Mouse (Mus musculus) forebrain, postnatal 0 days (tissue): ENCODE data around the gene Snapc4. TPM values are rescaled to one million over a fixed set of nuclear protein-coding genes. Genes with fewer than 3 reads are reported as not detected.

Experiments
- ATAC-seq: fragments of 200-750 bp; cut with Nextera tagmentation; 2 replicates; pipeline ENCODE4 v1.8.0; 2017; ENCODE audit warnings: mild to moderate bottlenecking, moderate library complexity
- DNase-seq: peaks from one replicate; pipeline ENCODE4 v3.0.0-alpha.2; 2015
- H3K27ac ChIP-seq: fragments of 300-500 bp; sonication (generic); 2 replicates; pipeline ENCODE4 v1.5.1; 2014; ENCODE audit warnings: low read depth, mild to moderate bottlenecking, antibody characterized with exemption, low read length, moderate library complexity, mixed read lengths
- H3K27me3 ChIP-seq: fragments of 300-500 bp; sonication (generic); 2 replicates; pipeline ENCODE4 v1.6.1; 2014; ENCODE audit warnings: mild to moderate bottlenecking, low read length, mixed read lengths; ENCODE audit not compliant: insufficient read depth
- H3K36me3 ChIP-seq: fragments of 300-500 bp; sonication (generic); 2 replicates; pipeline ENCODE4 v1.6.1; 2014; ENCODE audit warnings: mild to moderate bottlenecking, moderate library complexity; ENCODE audit not compliant: insufficient read depth
- H3K4me1 ChIP-seq: fragments of 300-500 bp; sonication (generic); 2 replicates; pipeline ENCODE4 v1.6.1; 2014; ENCODE audit warnings: antibody characterized with exemption; ENCODE audit not compliant: insufficient read depth
- H3K4me2 ChIP-seq: fragments of 300-500 bp; sonication (generic); 2 replicates; pipeline ENCODE4 v1.6.1; 2014; ENCODE audit warnings: low read depth, mild to moderate bottlenecking, moderate library complexity
- H3K4me3 ChIP-seq: fragments of 300-500 bp; sonication (generic); 2 replicates; pipeline ENCODE4 v1.5.1; 2014; ENCODE audit warnings: low read depth, low read length, mixed read lengths
- H3K9ac ChIP-seq: fragments of 300-500 bp; sonication (generic); 2 replicates; pipeline ENCODE4 v1.6.1; 2014; ENCODE audit warnings: mild to moderate bottlenecking
- H3K9me3 ChIP-seq: fragments of 300-500 bp; sonication (generic); 2 replicates; pipeline ENCODE4 v1.6.1; 2016; ENCODE audit warnings: low read length
- CTCF ChIP-seq: sonication (generic); IDR thresholded peaks from 2 replicates; pipeline ENCODE4 v1.5.1; 2016; ENCODE audit warnings: antibody characterized with exemption, control low read depth, low read depth
- WGBS: fragments of 180-500 bp; shearing (Covaris S2); extraction: QIAGEN DNeasy Blood & Tissue Kit; methylation state at CpG from one replicate; pipeline ENCODE4 v1.1.7; 2014; 5-methylcytosine and 5-hydroxymethylcytosine counted together
- polyA plus RNA-seq: library from polyadenylated mRNA; unstranded; fragments of >200 nt; fragmentation: Nextera tagmentation; extraction: Ambion mirVana; gene quantifications from 2 replicates; pipeline ENCODE4 v1.2.1, GENCODE M21; 2015
- total RNA-seq: library from RNA; depleted of rRNA; stranded (reverse); fragments of >200 nt; gene quantifications from 2 replicates; pipeline ENCODE4 v1.2.3, GENCODE M21; 2014; rRNA removed

The Snapc4 gene
- total and polyA plus RNA-seq, 2 experiments from 2014 or later = 19.1 to 56.7 TPM

GRCm38 (mm10) chr2:26315072-26315924 is 65.2 kb downstream of the Snapc4 start, which contains the start of gene Gpsm1:
TSS of gene Gpsm1 (plus strand) at chr2:26315515.
- ATAC-seq = peak; percentile 83
- TF ChIP-seq CTCF = peak; percentile 13; the same call in 1 of the 2 replicates
- Histone ChIP-seq H3K27ac (peak within 1 kb of the TSS; percentile 96), H3K4me2 (peak within 1 kb of the TSS; percentile 83), H3K9me3 (no peaks in the 10 kb centered on the region), H3K4me3 (peak within 1 kb of the TSS; percentile 89), H3K4me1 (peaks cover 28% of the 10 kb centered on the region), H3K36me3 (no peaks in the 10 kb centered on the region), H3K27me3 (no peaks in the 10 kb centered on the region), H3K9ac (peak within 1 kb of the TSS; percentile 98)
- WGBS = under 1% methylated on average over 65 of the region's 66 CpGs
- peak; percentile 89 for DNase-seq

DNA sequence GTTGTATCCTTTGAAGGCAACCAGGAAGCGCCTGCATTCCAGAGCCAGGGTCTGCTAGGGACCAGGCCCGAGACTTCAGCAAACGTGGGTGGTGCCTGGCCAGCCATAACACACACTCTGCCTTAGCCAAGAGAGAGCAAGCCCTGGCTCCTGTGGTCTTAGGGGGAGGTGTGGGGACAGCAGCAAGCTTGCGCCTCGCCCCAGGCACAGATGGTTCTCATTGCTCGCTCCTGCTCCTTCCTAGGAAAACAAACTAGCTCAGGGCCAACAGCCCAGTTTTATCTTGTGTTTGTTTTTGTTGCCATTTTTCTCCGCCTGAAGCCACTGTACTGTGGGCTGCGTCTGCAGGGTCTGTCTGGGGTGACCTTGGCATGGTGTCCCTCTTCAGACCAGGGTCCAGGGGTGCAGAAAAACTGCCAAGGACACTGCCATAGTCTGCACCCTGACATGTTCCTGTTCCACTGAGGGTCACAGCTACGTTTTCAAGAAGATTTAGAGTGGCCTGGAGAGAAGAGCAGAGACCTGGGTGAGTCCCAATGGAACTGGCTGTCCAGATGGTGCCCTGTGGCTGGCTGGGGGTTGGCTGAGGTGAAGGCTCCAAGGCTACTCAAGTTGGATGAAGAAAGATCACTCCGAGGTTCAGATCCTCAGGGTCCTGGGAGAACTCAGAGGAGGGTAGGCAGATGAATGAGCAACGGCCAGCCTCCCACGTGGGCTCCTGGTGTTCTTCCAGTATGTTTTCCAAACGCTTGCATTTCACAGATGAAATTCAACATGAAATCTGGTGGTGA is 66.0 kb downstream of the Snapc4 start:
- DNase-seq (no peak), ATAC-seq (no peak)
- Histone ChIP-seq H3K4me3 (peak overlapping the region; percentile 89), H3K4me2 (peak overlapping the region; percentile 83), H3K9me3 (no peaks in the 10 kb centered on the region), H3K9ac (peak overlapping the region; percentile 98), H3K36me3 (no peaks in the 10 kb centered on the region), H3K27me3 (no peaks in the 10 kb centered on the region), H3K27ac (peak overlapping the region; percentile 96), H3K4me1 (peaks cover 28% of the 10 kb centered on the region)
- no peak for TF ChIP-seq CTCF
- WGBS = 56% methylated on average over 13 of the region's 13 CpGs

GRCm38 (mm10) chr2:26313394-26313793 is 67.1 kb downstream of the Snapc4 start:
- ATAC-seq (no peak), DNase-seq (no peak)
- Histone ChIP-seq H3K27me3 (no peaks in the 10 kb centered on the region), H3K9me3 (no peaks in the 10 kb centered on the region), H3K4me3 (no peak overlapping the region), H3K9ac (no peak overlapping the region), H3K36me3 (no peaks in the 10 kb centered on the region), H3K27ac (no peak overlapping the region), H3K4me2 (no peak overlapping the region), H3K4me1 (peaks cover 24% of the 10 kb centered on the region)
- no peak for TF ChIP-seq CTCF
- 83% methylated on average over 1 of the region's 1 CpGs for WGBS

- 68% methylated on average over 2 of the region's 2 CpGs for WGBS
- Histone ChIP-seq H3K36me3 (no peaks in the 10 kb centered on the region), H3K4me3 (no peak overlapping the region), H3K4me1 (peaks cover 19% of the 10 kb centered on the region), H3K27ac (no peak overlapping the region), H3K4me2 (no peak overlapping the region), H3K9me3 (no peaks in the 10 kb centered on the region), H3K9ac (no peak overlapping the region), H3K27me3 (no peaks in the 10 kb centered on the region)
- 0 out of 2 replicates have a peak, but pooled peaks have one; percentile 24 for TF ChIP-seq CTCF
- ATAC-seq = no peak
- DNase-seq = no peak
These were observed 67.6 kb downstream of the Snapc4 start for GRCm38 (mm10) chr2:26312812-26313211.

Other genes starting within 250 kb of the Snapc4 start
- gene Lhx3, start 172.4 kb downstream of the Snapc4 start, total RNA-seq = 0.08 TPM in 1 of 2 replicates, not detected in the other
- 0.06 TPM in 1 of 2 replicates, not detected in the other for gene Lhx3, start 172.4 kb downstream of the Snapc4 start, polyA plus RNA-seq
- 21.2 and 22.2 TPM in 2 replicates for gene Qsox2, start 143.1 kb downstream of the Snapc4 start, total RNA-seq
- 5.5 and 9.1 TPM in 2 replicates for gene Qsox2, start 143.1 kb downstream of the Snapc4 start, polyA plus RNA-seq
- 1.5 and 2.0 TPM in 2 replicates for gene Ccdc187, start 86.1 kb downstream of the Snapc4 start, total RNA-seq
- 0.13 TPM in 2 replicates for gene Ccdc187, start 86.1 kb downstream of the Snapc4 start, polyA plus RNA-seq
- gene Gpsm1, start 65.1 kb downstream of the Snapc4 start, total RNA-seq = 242 and 257 TPM in 2 replicates
- 140 and 149 TPM in 2 replicates for gene Gpsm1, start 65.1 kb downstream of the Snapc4 start, polyA plus RNA-seq
- 32.2 and 39.8 TPM in 2 replicates for gene Dnlz, start 28.5 kb downstream of the Snapc4 start, total RNA-seq
- gene Dnlz, start 28.5 kb downstream of the Snapc4 start, polyA plus RNA-seq = 28.8 and 33.2 TPM in 2 replicates
- gene Card9, start 19.7 kb downstream of the Snapc4 start, total RNA-seq = 4.0 and 4.1 TPM in 2 replicates
- gene Card9, start 19.7 kb downstream of the Snapc4 start, polyA plus RNA-seq = 0.84 and 1.8 TPM in 2 replicates
- gene Entr1, start 8.7 kb upstream of the Snapc4 start, total RNA-seq = 160 and 179 TPM in 2 replicates
- gene Entr1, start 8.7 kb upstream of the Snapc4 start, polyA plus RNA-seq = 146 and 152 TPM in 2 replicates
- 66.0 and 74.3 TPM in 2 replicates for gene Pmpca, start 8.7 kb upstream of the Snapc4 start, total RNA-seq
- 76.1 and 85.7 TPM in 2 replicates for gene Pmpca, start 8.7 kb upstream of the Snapc4 start, polyA plus RNA-seq
- 24.1 and 26.6 TPM in 2 replicates for gene Inpp5e, start 28.6 kb upstream of the Snapc4 start, total RNA-seq
- gene Inpp5e, start 28.6 kb upstream of the Snapc4 start, polyA plus RNA-seq = 8.9 and 12.6 TPM in 2 replicates
- 52.6 and 65.6 TPM in 2 replicates for gene Sec16a, start 64.6 kb upstream of the Snapc4 start, total RNA-seq
- 9.0 and 10.9 TPM in 2 replicates for gene Sec16a, start 64.6 kb upstream of the Snapc4 start, polyA plus RNA-seq
- gene Notch1, start 136.0 kb upstream of the Snapc4 start, total RNA-seq = 23.8 and 38.7 TPM in 2 replicates
- gene Notch1, start 136.0 kb upstream of the Snapc4 start, polyA plus RNA-seq = 5.0 and 6.8 TPM in 2 replicates
- gene Egfl7, start 199.4 kb upstream of the Snapc4 start, total RNA-seq = 63.9 and 64.6 TPM in 2 replicates
- 52.8 and 67.3 TPM in 2 replicates for gene Egfl7, start 199.4 kb upstream of the Snapc4 start, polyA plus RNA-seq
- not detected in 2 replicates for gene Gm20532, start 206.0 kb upstream of the Snapc4 start, total RNA-seq
- gene Gm20532, start 206.0 kb upstream of the Snapc4 start, polyA plus RNA-seq = not detected in 2 replicates
- 7.8 and 10.0 TPM in 2 replicates for gene Agpat2, start 223.8 kb upstream of the Snapc4 start, total RNA-seq
- 4.8 and 6.2 TPM in 2 replicates for gene Agpat2, start 223.8 kb upstream of the Snapc4 start, polyA plus RNA-seq
- gene Fam69b, start 247.8 kb upstream of the Snapc4 start, total RNA-seq = 193 and 214 TPM in 2 replicates
- 143 TPM in 2 replicates for gene Fam69b, start 247.8 kb upstream of the Snapc4 start, polyA plus RNA-seq